Mouse (Mus musculus) CH12.LX (cell line): ENCODE results near the gene Grin2c.

Source experiments
- CHD2 ChIP-seq: IDR thresholded peaks from 2 replicates; pipeline ENCODE4 v1.6.1; 2011; ENCODE audit warnings: low read length, improper control_type of control experiment
- CTCF ChIP-seq, 2 experiments: IDR thresholded peaks in 1 of 2; conservative IDR thresholded peaks in 1 of 2; 2 replicates each; pipeline ENCODE4 v1.5.1; 2011 to 2012; ENCODE audit warnings: low read depth in 2 of 2, low read length in 2 of 2, improper control_type of control experiment in 1 of 2, inconsistent platforms in 1 of 2, mild to moderate bottlenecking in 1 of 2, moderate library complexity in 1 of 2
- EP300 ChIP-seq: IDR thresholded peaks from 2 replicates; pipeline ENCODE4 v1.6.1; 2011; ENCODE audit warnings: low read length, improper control_type of control experiment
- MAFK ChIP-seq: IDR thresholded peaks from 2 replicates; pipeline ENCODE4 v1.6.1; 2011; ENCODE audit warnings: low read length, improper control_type of control experiment; ENCODE audit not compliant: insufficient replicate concordance
- USF1 ChIP-seq: IDR thresholded peaks from 2 replicates; pipeline ENCODE4 v1.6.1; 2014; ENCODE audit warnings: low read depth, mild to moderate bottlenecking, inconsistent platforms, low read length, improper control_type of control experiment

DNA sequence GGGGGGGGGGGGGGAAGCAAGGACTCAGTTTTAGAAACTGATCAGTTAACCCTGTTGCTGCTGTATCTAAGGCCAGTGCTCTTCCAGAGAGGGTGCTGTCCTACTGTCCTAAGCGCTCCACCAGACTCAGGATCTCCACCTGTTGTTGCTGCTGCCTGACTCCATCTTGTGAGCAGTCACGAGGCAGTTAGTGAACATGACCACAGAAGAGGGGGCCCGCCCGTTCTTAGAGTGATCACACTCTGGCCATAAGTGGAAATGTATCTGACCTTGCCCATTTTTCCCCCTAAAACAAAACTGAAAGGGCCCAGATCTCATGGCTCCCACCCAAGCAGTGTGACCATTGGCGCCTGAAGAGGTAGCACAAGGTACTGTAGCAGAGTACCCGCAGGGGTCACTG is 19.1 kb downstream of the Grin2c start:
- no peak for TF ChIP-seq USF1
- no peak; the same call in 1 of the 2 replicates for TF ChIP-seq EP300
- TF ChIP-seq CTCF (conservative IDR thresholded peaks at IDR 0.05 in 1 of 2, IDR thresholded peaks at IDR 0.05 in 1 of 2; ENCODE audit: low read depth in 2 of 2, low read length in 2 of 2), result peak in 1 of 2 experiments; percentile 15; a peak in 1 of 4 replicates
- no peak for TF ChIP-seq CHD2
- no peak for TF ChIP-seq MAFK
